Mouse (Mus musculus) embryo, embryonic 11 days (tissue): Measurements from ENCODE around the gene Auts2.
A peak's percentile ranks its signal among the peaks of the same experiment; 100 is the strongest.

Experiments
- DNase-seq: peaks from one replicate; pipeline ENCODE4 v3.0.0-alpha.2; 2015

Auts2 gene

DNA sequence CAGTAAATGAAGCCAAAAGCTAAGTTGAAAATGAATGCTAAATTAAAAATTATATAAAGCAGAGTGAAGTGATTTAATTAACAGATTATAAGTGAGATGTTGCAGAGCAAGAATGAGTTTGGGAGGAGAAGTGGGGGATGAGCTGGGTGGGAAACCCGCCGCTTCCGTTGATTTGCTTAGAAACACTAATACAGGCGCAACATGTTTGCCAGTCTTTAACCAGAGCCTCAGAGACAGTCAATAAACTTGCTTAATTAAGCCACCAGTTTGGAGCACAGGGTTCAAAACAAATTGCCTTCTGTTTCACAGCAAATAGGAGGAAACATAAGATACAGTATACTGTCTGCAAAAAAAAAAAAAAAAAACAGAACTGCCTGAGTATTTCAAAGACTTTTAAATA lies 579.6 kb downstream of the Auts2 start:
- no peak for DNase-seq

DNA sequence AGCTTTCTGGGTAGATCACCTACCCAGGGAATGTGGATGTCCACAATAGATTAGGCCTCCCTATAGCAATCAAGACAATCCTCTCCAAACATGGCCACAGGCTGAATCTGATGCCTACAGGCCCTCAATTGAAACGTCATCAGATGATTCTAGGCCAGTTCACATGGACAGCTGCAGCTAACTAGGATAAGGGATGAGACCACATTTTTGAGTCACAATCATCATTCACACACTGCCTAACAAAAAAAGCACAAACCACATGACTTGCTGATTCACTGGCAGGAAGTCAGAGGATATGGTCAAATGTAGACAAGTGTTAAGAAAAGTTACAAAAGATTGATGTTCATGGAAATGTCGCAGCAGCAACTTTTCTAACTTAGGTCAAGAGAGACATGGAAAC lies 581.3 kb downstream of the Auts2 start:
- DNase-seq, result no peak

DNA sequence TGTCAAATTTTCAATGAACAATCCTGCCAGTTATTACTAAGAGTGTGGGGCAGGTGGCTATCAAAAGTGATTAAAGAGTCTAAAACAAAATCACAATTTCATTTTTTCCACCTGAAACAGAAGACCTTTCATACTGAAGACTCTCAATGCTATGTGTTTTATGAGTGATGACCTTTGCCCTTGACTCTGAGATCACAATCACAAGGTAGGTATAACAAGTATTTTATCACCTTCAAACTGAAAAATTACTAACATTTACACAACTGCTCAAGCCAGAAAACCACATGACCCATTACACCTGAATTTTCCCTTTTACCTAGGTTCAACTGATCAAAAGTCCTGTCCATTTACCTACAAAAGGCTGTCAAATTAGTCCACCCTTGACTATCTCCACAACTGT lies 582.7 kb downstream of the Auts2 start:
- DNase-seq, result no peak

DNA sequence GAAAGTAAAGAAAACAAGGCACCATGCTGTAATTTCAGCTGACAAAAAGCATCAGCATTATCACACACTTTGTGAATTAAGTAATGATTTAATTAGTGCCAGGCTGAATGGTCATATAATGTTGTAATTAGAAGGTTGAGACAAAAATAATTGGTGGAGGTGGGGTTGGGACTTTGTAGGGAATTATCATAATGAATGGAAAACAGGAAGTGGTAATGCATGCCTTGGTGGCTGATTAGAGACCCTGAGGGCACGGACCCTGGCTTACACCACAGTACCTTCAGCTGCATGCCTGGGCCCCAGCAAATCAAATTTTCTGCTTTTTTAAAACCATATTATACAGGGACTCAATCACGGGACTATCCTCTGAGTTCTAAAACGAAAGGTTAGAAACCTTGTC lies 586.1 kb downstream of the Auts2 start:
- DNase-seq, result no peak

DNA sequence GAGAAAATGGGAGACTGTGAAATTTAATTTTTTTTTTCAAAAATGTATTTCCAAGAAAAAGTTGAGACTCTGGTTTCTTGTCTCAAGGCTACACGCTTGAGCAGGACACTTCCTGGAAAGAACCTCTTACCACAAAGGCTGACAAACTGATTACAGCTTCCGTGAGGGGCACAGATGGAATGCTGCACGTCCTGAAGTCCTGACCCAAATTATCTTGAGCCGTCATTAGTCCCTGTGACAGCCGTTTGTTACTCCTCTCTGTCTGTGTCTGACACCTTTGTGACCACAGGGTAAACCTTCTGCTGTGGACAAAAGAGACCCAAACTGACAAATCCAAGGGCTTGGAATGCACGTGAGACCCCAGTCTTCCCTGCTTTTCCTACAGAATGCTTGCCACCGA lies 587.1 kb downstream of the Auts2 start:
- no peak for DNase-seq

DNA sequence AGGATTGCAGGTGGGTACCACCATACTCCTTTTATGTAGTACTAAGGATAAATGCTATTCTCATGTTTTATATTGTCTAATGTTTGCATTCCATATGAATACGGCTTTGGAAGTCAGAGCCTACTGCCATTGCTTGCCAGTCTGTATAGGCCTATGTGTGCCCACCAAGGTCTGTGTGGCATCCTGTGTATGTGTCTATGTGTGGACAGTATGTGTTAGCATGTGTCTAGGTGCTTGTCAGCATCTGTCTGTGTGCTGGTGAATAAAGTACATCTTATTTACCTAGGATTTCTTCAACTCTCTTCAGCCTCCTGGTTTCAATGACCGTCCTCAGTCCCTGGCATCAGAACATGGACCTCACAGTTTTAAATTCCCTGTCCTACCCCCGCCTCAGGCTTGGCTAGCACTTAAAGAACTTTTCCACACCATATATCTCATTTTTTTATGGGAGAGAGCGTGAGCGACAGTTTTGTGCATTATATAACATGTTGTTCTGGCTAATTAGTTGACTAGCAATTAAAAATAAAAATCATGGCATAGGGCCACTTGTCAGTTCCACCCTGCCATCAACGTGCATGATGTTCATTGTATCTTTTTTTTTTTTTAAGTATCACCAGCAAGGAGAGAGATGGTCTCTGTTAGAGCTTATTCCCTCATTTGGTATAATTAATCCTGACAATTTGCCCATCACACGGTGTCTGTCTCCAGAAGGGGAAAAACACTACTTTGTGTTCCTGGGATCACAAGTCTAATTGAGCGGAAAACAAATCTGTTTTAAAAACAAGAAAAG lies 587.7 kb downstream of the Auts2 start:
- no peak for DNase-seq

DNA sequence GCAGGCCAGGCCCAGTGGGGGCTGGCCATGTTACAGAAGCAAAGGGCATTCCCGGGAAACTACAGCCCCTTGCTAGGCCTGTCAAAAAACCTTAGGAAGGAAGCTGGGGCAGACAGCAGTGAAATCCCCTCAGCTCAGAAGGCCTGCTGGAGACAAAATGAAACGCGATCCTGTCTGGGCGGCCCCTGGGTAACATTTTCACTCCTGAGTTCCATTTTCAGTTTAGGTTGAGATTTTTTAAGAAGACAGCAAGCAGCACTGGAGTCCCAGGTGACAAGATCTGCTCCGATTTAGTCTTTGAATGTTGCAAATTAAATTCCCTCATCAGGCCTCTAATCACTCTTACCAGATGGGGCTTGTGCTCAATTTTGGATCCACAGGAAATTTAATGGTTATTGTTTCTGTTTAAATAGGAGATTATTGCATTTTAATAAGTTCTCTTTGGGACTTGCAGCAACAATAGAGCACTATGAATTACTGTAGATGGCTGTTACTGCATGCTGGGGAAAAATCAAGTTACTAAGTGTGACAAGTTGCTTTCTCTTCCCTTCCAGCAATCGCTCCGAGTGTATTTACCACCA lies 594.5 kb downstream of the Auts2 start:
- DNase-seq, result peak; percentile 62

DNA sequence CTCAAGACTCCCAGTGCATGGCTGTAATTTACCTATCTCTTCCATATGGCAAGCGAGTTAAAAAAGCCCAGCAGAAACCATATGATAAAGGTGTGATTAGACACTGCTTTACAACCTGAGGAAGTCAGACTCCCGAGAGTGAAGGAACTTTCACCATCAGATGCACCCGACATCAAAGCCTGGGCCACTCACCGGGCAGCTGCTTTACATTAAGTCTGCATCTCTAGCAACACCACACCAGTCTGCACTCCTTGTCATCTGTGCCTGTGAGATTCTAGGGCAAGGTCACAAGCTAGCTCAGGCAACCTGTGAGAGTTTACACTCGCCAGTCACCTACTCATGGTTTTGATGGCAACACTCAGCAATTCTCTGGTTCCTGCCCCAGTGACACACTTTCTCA lies 596.3 kb downstream of the Auts2 start:
- DNase-seq, result peak; percentile 63

DNA sequence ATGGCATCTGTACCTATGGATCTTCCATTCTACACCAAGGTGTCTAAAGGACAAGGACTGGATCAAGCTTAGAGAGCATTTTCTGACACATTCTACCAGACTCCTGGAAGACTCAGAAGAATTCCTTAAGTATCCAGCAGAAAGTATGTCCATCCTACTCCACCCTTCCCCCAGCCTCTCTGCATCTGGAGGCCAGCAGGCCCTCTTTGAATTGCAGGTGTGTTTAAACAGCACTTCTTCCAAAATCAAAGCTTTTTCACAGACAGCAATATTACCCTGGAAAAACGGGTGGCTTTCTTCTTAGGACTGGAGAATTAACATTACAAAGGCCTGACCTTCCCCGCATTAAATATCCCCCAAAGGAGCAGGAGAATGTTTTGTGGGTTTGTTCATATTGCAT lies 598.4 kb downstream of the Auts2 start:
- no peak for DNase-seq

DNA sequence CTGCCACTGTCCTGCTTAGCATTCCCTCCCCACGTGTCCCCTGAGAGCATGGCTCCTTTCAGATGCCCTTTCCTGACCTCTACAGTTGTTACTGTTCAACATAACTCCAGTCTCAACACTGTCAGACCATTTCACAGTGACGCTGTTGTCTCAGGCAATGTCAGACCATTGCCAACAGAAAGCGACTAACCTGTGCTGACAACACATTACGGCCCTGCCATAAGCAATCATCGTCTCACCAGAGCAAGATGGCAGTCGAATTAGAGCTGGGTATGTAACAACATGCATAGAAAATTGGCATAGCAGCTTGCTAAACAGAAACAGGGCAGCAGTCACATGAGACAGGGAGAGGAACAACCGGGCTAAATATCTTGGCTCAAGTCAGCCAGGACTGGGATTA lies 614.4 kb downstream of the Auts2 start:
- DNase-seq, result no peak

DNA sequence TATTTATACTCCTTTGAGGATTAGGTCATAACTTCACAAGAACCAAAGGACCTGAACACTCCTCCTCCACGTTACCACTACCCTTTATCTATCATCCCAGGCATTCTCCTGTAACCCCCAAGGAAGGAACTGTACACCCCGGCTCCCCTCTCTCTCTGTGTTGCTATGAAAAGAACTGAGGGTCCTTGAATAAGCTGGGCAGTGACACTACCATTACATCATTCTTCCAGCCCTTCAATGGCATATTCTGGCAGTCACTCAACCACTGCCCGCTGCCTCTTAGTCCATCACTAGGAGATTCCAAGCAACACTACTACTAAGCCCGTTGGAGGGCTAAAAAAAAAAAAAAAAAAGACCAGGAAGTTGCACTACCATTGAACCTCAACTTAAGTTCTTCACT lies 620.4 kb downstream of the Auts2 start:
- DNase-seq, result no peak

DNA sequence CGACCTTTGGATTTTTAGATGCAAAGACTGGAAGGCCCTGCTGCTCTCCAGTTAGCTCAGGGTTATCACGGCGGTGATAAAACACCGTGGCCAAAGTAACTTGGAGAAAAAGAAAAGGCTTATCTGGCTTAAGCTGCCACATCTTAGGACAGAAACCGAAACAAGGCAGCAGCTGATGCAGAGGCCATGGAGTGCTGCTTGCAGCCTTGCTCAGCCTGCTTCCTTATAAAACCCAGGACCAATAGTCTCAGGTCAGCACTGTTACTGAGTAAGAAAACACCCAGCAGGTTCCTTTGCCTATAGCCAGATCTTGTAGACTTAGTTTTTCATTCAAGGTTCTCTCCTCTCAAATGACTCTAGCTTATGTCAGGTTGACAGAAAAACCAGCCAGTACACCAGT lies 621.0 kb downstream of the Auts2 start:
- no peak for DNase-seq

DNA sequence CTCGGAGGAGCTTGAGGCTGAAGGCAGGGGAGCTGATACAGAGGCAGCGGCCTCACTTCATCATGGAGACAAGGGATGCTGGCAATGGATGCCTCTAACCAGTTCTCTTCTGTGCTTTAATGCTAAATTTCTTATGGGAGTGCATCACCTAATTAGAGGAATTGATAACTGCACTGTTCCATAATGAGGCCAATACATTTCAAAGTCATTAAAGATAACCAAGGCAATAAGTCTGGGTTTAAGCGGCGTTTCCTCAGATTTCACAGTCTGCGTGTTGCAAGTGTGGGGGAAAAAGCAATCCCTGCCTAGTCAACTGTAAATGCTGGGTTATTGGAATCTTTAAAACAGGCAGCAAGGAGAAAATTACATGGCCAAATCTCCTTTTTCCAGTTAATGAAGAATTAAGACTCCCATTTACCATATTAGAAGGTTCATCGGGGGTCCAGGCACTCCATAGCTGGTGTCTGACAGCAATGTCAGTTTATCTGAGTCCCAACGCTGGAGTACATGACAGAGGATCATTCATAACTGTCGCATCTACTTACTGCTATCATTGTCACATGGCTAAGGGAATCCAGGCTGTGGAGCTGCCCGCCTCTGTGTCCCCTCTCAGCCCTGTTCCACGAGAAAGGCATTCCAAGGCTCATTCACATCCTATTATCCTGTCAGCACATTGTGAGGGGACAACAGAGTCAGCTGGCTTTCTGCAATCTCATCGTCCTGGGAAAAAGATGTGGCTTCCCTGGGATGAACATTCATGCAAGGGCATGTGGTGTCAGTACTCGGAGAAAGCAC lies 623.0 kb downstream of the Auts2 start:
- no peak for DNase-seq

DNA sequence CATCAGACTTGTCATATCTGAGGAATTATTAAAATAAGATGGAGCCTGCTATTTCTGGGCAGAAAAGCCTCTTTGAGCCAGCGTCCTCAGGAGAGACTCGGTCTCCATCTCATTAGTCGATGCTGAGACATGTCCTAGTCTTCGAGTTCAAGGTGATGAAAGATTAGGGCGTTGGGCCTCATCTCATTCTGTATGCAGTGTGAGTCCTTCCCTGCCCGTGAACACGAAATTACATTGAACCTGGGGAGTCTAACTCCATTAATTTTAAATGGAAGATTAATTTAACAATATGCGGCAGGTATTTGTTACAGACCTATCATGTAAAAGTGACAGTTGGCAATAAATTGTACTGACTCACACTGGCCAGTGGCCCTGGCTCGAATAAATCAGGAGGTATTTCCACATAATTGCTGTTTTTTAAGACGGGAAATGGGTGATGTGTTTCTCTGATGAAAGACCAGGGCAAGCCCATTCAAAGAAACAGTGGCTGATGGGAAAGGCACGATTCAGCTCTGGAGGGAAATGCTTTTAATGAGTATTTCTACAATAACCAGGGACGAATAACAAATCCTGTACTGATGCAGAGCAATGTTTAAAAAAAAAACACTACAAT lies 626.2 kb downstream of the Auts2 start:
- no peak for DNase-seq

DNA sequence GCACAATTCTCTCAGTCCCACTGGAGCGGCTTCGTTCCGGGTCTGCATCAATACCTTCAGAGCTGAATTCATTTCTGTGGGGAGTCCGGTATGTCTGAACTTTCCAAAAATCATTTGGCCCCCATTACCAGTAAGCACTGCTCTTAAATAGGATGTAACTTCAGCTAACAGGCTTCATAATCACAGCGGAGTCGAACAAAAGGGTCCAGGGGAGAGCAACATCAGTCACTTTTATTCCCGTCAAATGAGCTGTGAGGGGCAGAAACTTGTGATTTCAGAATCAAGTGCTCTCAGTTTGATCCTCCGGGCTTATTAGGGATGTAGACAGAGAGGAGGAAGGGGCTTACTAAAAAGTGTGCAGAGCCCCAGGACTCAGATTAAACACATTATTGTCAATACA lies 629.6 kb downstream of the Auts2 start:
- DNase-seq, result peak; percentile 12

DNA sequence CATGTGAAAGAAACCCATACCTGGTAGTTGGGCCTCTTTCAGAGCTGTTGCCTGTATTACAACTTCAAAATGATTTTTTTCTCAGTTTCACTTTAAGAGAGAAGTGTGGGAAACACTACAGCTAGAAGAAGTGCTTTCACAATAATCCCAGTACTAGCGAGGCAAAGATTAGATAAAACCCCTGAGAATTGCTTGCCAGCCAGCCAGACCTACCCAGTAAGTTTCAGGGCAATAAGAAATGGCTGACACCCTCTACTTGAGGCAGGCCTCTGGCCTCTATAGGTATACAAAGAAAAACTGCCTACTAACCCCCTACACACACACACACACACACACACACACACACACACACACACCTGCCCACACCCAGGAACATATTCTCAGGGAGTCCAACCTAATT lies 630.2 kb downstream of the Auts2 start:
- no peak for DNase-seq

DNA sequence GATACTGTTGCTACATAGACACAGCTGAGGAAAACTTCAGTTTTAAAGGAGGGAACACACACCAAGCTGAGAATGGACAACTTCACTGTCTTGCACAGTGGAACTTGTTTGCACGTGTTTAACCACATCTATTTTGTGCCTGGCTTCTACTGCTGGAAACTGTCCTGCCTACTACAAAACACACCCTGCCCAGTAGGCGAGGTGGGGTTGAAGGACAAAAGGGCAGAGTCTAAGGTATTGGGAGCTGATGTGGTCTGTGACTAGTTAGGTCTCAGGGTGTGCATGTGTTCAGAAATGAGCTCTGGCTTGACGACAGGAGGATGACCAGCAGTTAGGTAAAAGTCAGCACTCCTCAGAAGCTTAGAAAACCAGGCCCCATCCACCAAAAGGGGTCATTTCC lies 636.8 kb downstream of the Auts2 start:
- DNase-seq, result no peak

DNA sequence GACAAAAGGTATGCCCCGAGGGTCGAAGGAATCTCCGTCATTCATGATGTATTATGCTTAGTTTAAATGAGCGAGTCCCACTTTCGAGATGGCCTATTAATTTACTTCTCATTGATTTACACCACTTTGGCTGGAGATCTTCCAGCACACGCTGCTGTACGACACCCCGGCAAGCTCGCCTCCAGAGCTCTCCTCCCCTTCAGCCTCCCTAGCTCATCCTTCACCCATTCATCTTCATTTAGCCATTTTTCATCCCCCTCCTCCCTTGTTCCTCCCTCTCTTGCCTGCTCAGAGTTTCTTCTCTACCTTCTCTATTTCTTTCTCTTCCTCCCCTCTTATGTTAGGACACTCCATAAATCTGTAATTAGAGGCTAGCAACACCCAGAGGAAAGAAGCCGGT lies 638.7 kb downstream of the Auts2 start:
- peak; percentile 4 for DNase-seq

DNA sequence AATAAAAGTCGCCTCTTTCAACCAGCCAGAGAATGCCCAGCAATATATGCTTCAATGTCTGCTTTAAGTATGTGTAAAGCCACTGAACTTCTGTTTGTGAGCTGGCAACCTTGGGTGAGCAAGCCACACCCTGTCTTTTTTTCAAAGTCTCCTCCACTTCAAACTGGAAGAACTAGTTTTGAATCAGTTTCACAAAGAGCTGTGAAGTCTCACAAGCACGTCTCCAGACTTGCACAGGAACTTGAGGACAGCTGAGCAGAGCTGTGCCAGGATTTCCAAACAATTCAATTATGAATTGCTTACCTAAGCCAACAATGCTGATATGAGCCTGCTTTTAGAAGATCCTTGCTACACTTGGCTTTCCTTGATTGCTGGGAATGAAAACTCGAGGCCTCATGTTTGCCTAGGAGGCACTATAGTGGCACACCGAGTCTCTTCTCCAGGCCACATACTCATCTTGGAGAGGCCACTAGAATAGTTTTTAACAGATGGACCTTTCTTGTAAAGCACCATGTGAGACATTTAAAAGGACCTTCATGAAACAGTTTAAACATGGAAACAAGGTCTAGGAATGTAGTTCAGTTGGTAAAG lies 645.0 kb downstream of the Auts2 start:
- no peak for DNase-seq

DNA sequence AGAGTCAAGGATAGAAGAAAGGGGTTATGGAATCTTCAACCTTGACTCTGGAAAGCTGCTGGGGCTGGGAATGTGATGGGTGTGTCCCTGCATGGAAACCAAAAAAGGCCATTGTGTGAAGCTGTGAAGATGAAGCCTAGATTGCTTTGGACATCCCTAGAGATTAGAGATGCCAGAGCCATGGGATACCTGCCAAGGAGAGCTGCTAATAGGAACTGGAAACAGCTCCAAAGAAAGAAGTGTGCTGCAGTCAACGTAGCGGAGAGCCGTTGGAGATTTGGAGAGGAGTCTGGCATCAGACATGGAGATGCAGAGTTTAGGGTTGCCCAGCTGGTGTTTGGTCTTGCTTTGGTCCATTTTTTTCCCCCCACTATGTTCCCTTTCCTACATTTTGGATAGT lies 656.5 kb downstream of the Auts2 start:
- no peak for DNase-seq

DNA sequence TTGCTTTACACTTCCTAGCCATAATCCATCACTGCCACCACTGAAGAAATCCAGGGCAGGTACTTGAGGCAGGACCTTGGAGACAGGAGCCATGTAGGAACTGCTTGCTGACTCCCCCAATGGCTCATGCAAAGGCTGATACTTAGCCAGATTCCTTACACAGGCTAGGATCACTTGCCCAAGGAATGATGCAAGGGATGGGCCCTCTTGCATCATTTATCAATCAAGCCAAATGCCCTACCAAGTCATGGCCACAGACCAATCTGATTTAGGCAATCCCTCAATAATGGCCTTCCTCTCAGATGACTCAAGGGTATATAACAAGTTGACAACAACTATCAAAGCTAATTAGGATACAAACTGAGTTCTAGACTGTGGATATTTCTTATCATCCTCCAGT lies 666.6 kb downstream of the Auts2 start:
- no peak for DNase-seq

DNA sequence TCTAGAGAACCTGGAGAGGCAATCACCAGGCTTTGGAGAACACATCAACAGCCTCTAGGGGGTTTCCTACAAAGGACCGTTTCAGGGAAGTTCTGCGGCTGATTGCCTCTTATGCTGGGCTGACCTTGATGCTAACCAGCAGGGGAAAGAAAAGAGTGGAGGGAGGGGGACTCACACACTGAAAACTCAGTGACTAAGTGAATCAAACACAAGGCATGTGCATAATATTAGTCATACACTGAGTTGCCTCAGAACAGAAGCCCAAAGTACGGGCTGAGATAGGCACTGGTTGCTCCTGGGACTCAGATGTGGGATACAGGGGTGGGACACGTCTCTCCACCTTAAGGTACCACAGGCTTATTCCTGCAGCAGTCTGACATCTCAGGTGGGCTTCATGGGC lies 667.2 kb downstream of the Auts2 start:
- no peak for DNase-seq

DNA sequence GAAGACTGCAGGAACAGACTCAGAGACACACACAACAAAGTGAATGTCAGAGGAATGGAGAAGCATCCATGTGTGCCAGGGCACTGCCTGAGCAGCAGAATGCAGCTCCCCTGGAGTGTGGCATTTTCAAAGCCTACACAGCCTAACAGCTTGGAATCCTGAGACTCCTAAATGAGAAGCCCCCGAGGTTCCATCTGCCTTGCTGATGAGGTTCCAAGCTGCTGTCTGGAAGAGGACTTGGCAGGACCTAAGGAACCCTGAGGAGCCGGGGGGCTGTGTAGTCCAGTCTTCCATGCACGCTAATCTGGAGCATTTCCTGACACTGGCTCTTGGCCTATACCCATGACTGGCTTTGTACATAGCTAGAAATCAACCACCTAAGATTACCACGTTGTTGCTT lies 670.0 kb downstream of the Auts2 start:
- no peak for DNase-seq
